Mouse (Mus musculus) lung, postnatal 0 days (tissue): Measurements from ENCODE around the gene Qpctl. TPM values are rescaled to one million over a fixed set of nuclear protein-coding genes. Genes with fewer than 3 reads are reported as not detected.
A peak's percentile ranks its signal among the peaks of the same experiment; 100 is the strongest.

Source experiments
- ATAC-seq: fragments of 200-750 bp; cut with Nextera tagmentation; 2 replicates; pipeline ENCODE4 v1.8.0; 2017; ENCODE audit warnings: moderate library complexity
- DNase-seq: peaks from one replicate; pipeline ENCODE4 v3.0.0-alpha.2; 2016; ENCODE audit warnings: low spot score
- H3K27ac ChIP-seq: fragments of 300-500 bp; sonication (generic); 2 replicates; pipeline ENCODE4 v1.5.1; 2014; ENCODE audit warnings: antibody characterized with exemption, mild to moderate bottlenecking, low read length, mixed read lengths
- H3K27me3 ChIP-seq: fragments of 300-500 bp; sonication (generic); replicated peaks from 2 replicates; pipeline ENCODE4 v1.6.1; 2014; ENCODE audit warnings: low read length, mixed read lengths; ENCODE audit not compliant: insufficient read depth
- H3K36me3 ChIP-seq: fragments of 300-500 bp; sonication (generic); 2 replicates; pipeline ENCODE4 v1.6.1; 2014; ENCODE audit warnings: low read length, mixed read lengths; ENCODE audit not compliant: insufficient read depth
- H3K4me1 ChIP-seq: fragments of 300-500 bp; sonication (generic); 2 replicates; pipeline ENCODE4 v1.6.1; 2014; ENCODE audit warnings: antibody characterized with exemption, low read depth, low read length, mixed read lengths; ENCODE audit not compliant: insufficient read depth
- H3K4me2 ChIP-seq: fragments of 300-500 bp; sonication (generic); replicated peaks from 2 replicates; pipeline ENCODE4 v1.6.1; 2014; ENCODE audit warnings: low read depth, mild to moderate bottlenecking, low read length, moderate library complexity, mixed read lengths
- H3K4me3 ChIP-seq: fragments of 300-500 bp; sonication (generic); 2 replicates; pipeline ENCODE4 v1.5.1; 2014; ENCODE audit warnings: low read depth, low read length
- H3K9ac ChIP-seq: fragments of 300-500 bp; sonication (generic); replicated peaks from 2 replicates; pipeline ENCODE4 v1.6.1; 2014; ENCODE audit warnings: low read depth, mild to moderate bottlenecking
- H3K9me3 ChIP-seq: fragments of 300-500 bp; sonication (generic); 2 replicates; pipeline ENCODE4 v1.6.1; 2016; ENCODE audit warnings: low read length, mixed read lengths
- CTCF ChIP-seq: IDR thresholded peaks from 2 replicates; pipeline ENCODE4 v1.5.1; 2016; ENCODE audit warnings: antibody characterized with exemption, mild to moderate bottlenecking
- EP300 ChIP-seq: IDR thresholded peaks from 2 replicates; pipeline ENCODE4 v1.6.1; 2016; ENCODE audit warnings: antibody characterized with exemption, mild to moderate bottlenecking, control low read depth
- WGBS: fragments of 180-500 bp; shearing (Covaris S2); extraction: QIAGEN DNeasy Blood & Tissue Kit; methylation state at CpG from one replicate; pipeline ENCODE4 v1.1.7; 2014; 5-methylcytosine and 5-hydroxymethylcytosine counted together
- polyA plus RNA-seq: library from polyadenylated mRNA; unstranded; fragments of >200 nt; fragmentation: Nextera tagmentation; extraction: Ambion mirVana; gene quantifications from 2 replicates; pipeline ENCODE4 v1.2.1, GENCODE M21; 2015

Qpctl gene
- polyA plus RNA-seq, 1 experiment from 2014 or later = 14.1 TPM

DNA sequence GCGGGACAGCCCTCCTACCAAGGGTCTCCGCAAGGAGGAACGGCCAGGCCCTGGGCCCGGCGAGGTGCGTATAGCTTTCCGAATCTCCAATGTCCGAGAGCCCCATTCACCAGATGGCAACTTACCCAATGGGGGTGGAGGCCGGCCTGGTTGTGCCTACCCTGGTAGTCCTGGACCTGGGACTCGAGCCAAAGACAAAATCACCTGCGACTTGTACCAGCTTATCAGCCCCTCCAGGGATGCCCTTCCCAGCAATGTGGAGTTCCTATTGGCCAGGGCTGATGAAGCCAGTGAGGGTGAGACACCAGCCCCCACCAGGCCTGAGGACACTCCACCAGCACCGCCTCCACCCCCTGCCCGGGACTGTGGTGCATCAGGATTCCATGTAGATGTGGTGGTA, 12.9 kb downstream of the Qpctl start:
- no peak for DNase-seq
- Histone ChIP-seq H3K9me3 (no peaks in the 10 kb centered on the region), H3K4me2 (no peak overlapping the region), H3K4me1 (peaks cover 5% of the 10 kb centered on the region; the same call in 1 of the 2 replicates), H3K9ac (no peak overlapping the region), H3K27me3 (no peaks in the 10 kb centered on the region), H3K4me3 (no peak overlapping the region), H3K36me3 (peaks cover 13% of the 10 kb centered on the region; the same call in 1 of the 2 replicates), H3K27ac (no peak overlapping the region)
- no peak for TF ChIP-seq CTCF
- TF ChIP-seq EP300 = no peak
- no peak for ATAC-seq
- 93% methylated on average over 13 of the region's 13 CpGs for WGBS

DNA sequence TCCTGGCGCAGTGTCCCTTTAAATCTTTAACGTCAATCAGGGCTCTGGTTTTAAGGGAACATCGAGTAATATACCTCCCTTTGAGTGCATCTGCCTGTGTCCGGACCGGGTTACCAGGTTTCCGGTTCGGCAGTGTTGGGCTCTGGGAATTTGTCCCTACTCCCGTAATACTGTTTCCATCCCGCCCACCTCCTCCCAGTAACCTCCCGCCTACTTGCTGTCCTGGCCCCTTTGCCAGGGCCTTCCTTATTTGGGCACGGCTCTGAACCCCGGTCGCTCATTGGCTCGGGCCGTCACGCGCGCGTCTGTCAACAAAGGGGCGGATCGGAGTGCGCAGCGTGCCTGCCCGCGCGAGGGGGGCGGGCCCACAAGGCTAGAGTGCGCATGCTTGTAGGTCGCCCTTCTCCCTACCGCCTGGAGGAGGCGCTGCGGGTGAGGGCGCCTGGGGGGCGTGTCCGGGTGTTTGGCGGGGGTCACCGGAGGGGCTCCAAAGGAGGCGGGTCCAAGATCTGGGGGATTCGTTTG, 17.7 kb downstream of the Qpctl start:
- no peaks in the 10 kb centered on the region for H3K9me3 ChIP-seq
- H3K27me3 ChIP-seq = no peaks in the 10 kb centered on the region
- peak; percentile 100 for DNase-seq
- peak; percentile 71 for TF ChIP-seq EP300
- TF ChIP-seq CTCF = peak; percentile 94
- H3K9ac ChIP-seq = peak overlapping the region; percentile 26; the same call in 1 of the 2 replicates
- H3K4me1 ChIP-seq = peaks cover 5% of the 10 kb centered on the region; the same call in 1 of the 2 replicates
- H3K4me3 ChIP-seq = peak overlapping the region; percentile 41
- peak; percentile 99 for ATAC-seq
- peaks cover 3% of the 10 kb centered on the region; the same call in 1 of the 2 replicates for H3K36me3 ChIP-seq
- H3K4me2 ChIP-seq = peak overlapping the region; percentile 67
- H3K27ac ChIP-seq = peak overlapping the region; percentile 74
- WGBS = 0% methylated on average over 39 of the region's 39 CpGs

DNA sequence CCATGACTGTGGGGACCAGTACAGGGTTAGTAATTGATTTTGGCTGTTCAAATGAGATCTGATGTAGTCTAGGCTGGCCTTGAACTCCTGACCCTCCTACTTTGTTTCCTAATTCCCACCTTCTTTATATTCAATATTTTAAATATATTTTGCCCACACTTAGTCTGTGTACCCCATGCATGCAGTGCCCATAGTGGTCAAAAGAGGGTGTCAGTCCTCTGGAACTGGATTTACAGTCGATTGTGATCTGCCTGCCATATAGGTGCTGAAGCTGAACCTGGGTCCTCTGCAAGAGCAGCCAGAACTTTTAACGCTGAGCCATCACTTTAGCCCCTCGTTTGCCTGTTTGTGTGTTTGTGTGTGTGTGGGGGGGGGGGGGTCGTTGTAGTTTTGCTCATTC, 18.4 kb downstream of the Qpctl start:
- WGBS = 23% methylated on average over 4 of the region's 4 CpGs
- TF ChIP-seq CTCF (peak; percentile 49), EP300 (no peak)

DNA sequence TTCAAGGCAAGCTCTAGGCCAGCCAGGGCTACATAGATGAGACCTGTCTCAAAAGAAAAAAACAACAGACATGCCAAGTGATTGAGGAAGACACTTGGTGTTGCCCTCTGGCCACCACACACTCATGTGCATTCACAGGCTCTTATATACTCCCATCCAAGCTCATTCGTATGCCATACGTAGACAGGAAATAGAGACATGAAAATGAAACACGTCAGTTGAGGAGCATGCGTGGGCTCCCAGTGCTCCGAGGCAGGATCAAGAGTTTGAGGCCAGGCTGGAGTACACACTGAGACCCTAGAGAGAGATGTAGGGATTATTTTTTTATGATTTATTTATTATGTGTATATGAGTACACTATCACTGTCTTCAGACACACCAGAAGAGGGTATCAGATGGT, 19.7 kb downstream of the Qpctl start:
- no peak for ATAC-seq
- no peak for TF ChIP-seq EP300
- no peak for TF ChIP-seq CTCF
- no peak overlapping the region for H3K9ac ChIP-seq
- H3K27ac ChIP-seq = no peak overlapping the region
- DNase-seq = no peak
- H3K27me3 ChIP-seq = no peaks in the 10 kb centered on the region
- H3K4me3 ChIP-seq = no peak overlapping the region
- 85% methylated on average over 5 of the region's 5 CpGs for WGBS
- H3K9me3 ChIP-seq = no peaks in the 10 kb centered on the region
- H3K4me1 ChIP-seq = peaks cover 5% of the 10 kb centered on the region; the same call in 1 of the 2 replicates
- H3K36me3 ChIP-seq = no peaks in the 10 kb centered on the region
- no peak overlapping the region for H3K4me2 ChIP-seq

More for the DNA sequence above, 18.4 kb downstream of the Qpctl start:
- Histone ChIP-seq H3K4me1 (peaks cover 5% of the 10 kb centered on the region; the same call in 1 of the 2 replicates), H3K27ac (peak overlapping the region; percentile 74), H3K4me2 (peak overlapping the region; percentile 67), H3K9me3 (no peaks in the 10 kb centered on the region), H3K36me3 (no peaks in the 10 kb centered on the region), H3K27me3 (no peaks in the 10 kb centered on the region), H3K4me3 (peak overlapping the region; percentile 23; the same call in 1 of the 2 replicates), H3K9ac (no peak overlapping the region)
- DNase-seq (no peak), ATAC-seq (no peak)

DNA sequence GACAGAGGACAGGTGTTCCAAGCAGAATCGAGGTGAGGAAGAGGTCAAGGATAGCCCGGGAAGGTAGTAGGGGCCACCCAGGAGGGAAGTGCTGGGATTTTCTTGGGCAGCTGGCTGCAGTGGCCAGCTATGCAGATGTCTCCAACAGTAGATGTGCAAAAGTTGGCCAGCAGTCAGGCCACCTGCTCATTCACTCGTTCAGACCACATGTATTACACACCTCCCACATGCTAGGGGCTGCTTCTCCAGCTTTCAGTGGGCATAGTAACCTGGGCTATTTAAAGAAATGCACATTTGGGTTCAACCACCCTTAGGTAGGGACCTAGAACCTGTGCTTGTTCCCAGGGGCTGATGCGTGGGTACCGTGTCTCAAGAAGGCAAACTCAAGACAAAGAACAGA, 21.3 kb downstream of the Qpctl start:
- Histone ChIP-seq H3K36me3 (no peaks in the 10 kb centered on the region), H3K27me3 (no peaks in the 10 kb centered on the region), H3K9ac (no peak overlapping the region), H3K27ac (no peak overlapping the region), H3K4me3 (no peak overlapping the region), H3K9me3 (no peaks in the 10 kb centered on the region), H3K4me2 (no peak overlapping the region), H3K4me1 (peaks cover 5% of the 10 kb centered on the region; the same call in 1 of the 2 replicates)
- TF ChIP-seq EP300 (no peak), CTCF (no peak)
- WGBS = 82% methylated on average over 5 of the region's 5 CpGs
- DNase-seq (no peak), ATAC-seq (no peak)

DNA sequence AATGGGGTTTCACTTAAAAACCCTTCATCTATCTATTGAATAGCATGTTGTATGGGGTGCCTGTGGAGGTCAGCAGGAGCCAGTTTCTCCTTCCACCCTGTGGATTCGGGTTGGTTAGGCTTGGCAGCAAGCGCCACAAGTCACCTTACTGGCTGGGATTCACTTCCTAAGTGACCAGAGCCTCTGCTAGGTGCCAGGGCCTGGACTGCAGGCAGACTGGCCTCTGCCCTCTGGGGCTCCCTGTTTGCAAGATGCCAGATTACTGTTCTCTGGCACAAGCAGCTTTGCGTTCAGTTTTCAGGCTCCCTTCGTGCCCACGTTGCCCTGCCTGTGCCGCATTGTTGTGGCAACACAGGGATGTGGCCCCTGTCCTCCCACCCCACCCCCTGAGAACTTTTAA, 24.4 kb downstream of the Qpctl start:
- H3K9ac ChIP-seq = no peak overlapping the region
- no peaks in the 10 kb centered on the region for H3K36me3 ChIP-seq
- WGBS = 91% methylated on average over 6 of the region's 6 CpGs
- no peak overlapping the region for H3K27ac ChIP-seq
- TF ChIP-seq CTCF = no peak
- no peak for TF ChIP-seq EP300
- H3K9me3 ChIP-seq = no peaks in the 10 kb centered on the region
- no peaks in the 10 kb centered on the region for H3K27me3 ChIP-seq
- H3K4me2 ChIP-seq = no peak overlapping the region
- no peak overlapping the region for H3K4me3 ChIP-seq
- ATAC-seq = no peak
- DNase-seq = no peak
- H3K4me1 ChIP-seq = peaks cover 6% of the 10 kb centered on the region; the same call in 1 of the 2 replicates
